Mouse (Mus musculus): ENCODE measurements around the gene Oit1. TPM values are rescaled to one million over a fixed set of nuclear protein-coding genes. Genes with fewer than 3 reads are reported as not detected.

Oit1 gene
- polyA plus RNA-seq, 1 experiment from 2014 or later = not detected

GRCm38 (mm10) chr14:8346255-8346997 is 32.1 kb downstream of the Oit1 start:
- Histone ChIP-seq H3K4me3 (ENCODE audit: low read depth, low read length) (no peak overlapping the region), H3K36me3 (ENCODE audit: control insufficient read depth, insufficient read depth, low read length) (no peaks in the 10 kb centered on the region), H3K9ac (ENCODE audit: low read length) (no peak overlapping the region), H3K4me2 (ENCODE audit: low read depth) (no peak overlapping the region), H3K9me3 (ENCODE audit: control insufficient read depth, low read length) (no peaks in the 10 kb centered on the region), H3K4me1 (ENCODE audit: control insufficient read depth, insufficient read depth, low read length) (no peaks in the 10 kb centered on the region), H3K27ac (ENCODE audit: low read depth, low read length) (no peak overlapping the region), H3K27me3 (ENCODE audit: control insufficient read depth, insufficient read depth, low read length) (no peaks in the 10 kb centered on the region)
- ATAC-seq (ENCODE audit: insufficient read depth, low FRiP score, low TSS enrichment) (peak; percentile 62; the same call in 1 of the 2 replicates), DNase-seq (ENCODE audit: low spot score) (peak; percentile 86)
- 18% methylated on average over 7 of the region's 7 CpGs for WGBS

- Histone ChIP-seq H3K27ac (ENCODE audit: low read depth, low read length) (no peak overlapping the region), H3K27me3 (ENCODE audit: control insufficient read depth, insufficient read depth, low read length) (no peaks in the 10 kb centered on the region), H3K4me1 (ENCODE audit: control insufficient read depth, insufficient read depth, low read length) (no peaks in the 10 kb centered on the region), H3K9ac (ENCODE audit: low read length) (no peak overlapping the region; the same call in 1 of the 2 replicates), H3K36me3 (ENCODE audit: control insufficient read depth, insufficient read depth, low read length) (no peaks in the 10 kb centered on the region), H3K4me3 (ENCODE audit: low read depth, low read length) (no peak overlapping the region), H3K9me3 (ENCODE audit: control insufficient read depth, low read length) (no peaks in the 10 kb centered on the region), H3K4me2 (ENCODE audit: low read depth) (no peak overlapping the region)
- ATAC-seq (ENCODE audit: insufficient read depth, low FRiP score, low TSS enrichment) = no peak
- no peak for DNase-seq (ENCODE audit: low spot score)
- 70% methylated on average over 4 of the region's 4 CpGs for WGBS
Measured at GRCm38 (mm10) chr14:8345566-8345965, 33.0 kb downstream of the Oit1 start.

- Histone ChIP-seq H3K9me3 (ENCODE audit: control insufficient read depth, low read length) (no peaks in the 10 kb centered on the region), H3K9ac (ENCODE audit: low read length) (no peak overlapping the region), H3K4me3 (ENCODE audit: low read depth, low read length) (no peak overlapping the region), H3K4me2 (ENCODE audit: low read depth) (no peak overlapping the region), H3K27me3 (ENCODE audit: control insufficient read depth, insufficient read depth, low read length) (no peaks in the 10 kb centered on the region), H3K27ac (ENCODE audit: low read depth, low read length) (no peak overlapping the region), H3K4me1 (ENCODE audit: control insufficient read depth, insufficient read depth, low read length) (no peaks in the 10 kb centered on the region), H3K36me3 (ENCODE audit: control insufficient read depth, insufficient read depth, low read length) (no peaks in the 10 kb centered on the region)
- DNase-seq (ENCODE audit: low spot score) (no peak), ATAC-seq (ENCODE audit: insufficient read depth, low FRiP score, low TSS enrichment) (no peak)
- 77% methylated on average over 4 of the region's 5 CpGs for WGBS
Measured at GRCm38 (mm10) chr14:8342509-8343106, 35.9 kb downstream of the Oit1 start.

DNA sequence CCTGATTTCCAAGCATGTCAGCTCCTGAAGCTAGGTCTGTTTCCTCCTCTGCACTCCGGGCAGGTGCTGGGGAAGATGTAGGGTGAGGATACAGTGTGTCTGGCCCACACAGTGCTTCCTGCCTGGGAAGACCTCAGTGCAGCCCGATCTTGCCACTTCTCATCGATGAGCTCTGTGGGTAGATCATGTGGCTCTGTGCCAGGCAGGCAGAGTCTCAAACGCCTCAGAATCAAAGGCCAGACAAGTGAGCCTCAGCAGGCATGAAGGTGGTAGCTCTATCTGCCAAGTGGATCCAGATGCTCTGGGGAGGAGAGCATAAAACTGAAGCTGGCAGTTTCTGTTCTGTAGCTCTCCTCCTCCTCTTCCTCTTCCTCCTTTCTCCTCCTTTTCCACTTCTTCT is 38.3 kb downstream of the Oit1 start:
- Histone ChIP-seq H3K27ac (ENCODE audit: low read depth, low read length) (no peak overlapping the region), H3K9ac (ENCODE audit: low read length) (no peak overlapping the region), H3K4me3 (ENCODE audit: low read depth, low read length) (no peak overlapping the region), H3K36me3 (ENCODE audit: control insufficient read depth, insufficient read depth, low read length) (no peaks in the 10 kb centered on the region), H3K4me2 (ENCODE audit: low read depth) (no peak overlapping the region), H3K9me3 (ENCODE audit: control insufficient read depth, low read length) (no peaks in the 10 kb centered on the region), H3K27me3 (ENCODE audit: control insufficient read depth, insufficient read depth, low read length) (no peaks in the 10 kb centered on the region), H3K4me1 (ENCODE audit: control insufficient read depth, insufficient read depth, low read length) (no peaks in the 10 kb centered on the region)
- no peak for ATAC-seq (ENCODE audit: insufficient read depth, low FRiP score, low TSS enrichment)
- WGBS = 70% methylated on average over 4 of the region's 4 CpGs
- no peak for DNase-seq (ENCODE audit: low spot score)

DNA sequence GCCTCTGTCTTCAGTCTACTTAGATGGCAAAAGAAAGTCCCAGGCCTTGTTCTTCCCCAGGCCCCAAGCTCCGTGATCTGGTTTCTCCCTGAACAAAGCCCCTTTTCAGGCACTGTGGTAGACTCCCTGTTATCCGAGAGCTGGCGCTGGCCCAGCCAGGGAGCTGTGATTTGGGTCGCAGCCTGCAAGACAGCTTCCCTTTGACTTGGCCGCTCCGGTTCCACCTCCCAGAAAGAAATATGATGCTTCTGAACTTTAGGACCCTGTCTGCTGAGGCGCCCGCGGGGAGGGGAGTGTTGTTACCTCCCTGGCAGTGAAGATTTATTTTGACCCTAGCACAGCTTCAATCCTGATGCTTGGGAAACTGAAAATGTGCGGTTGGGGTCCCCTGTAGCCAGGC is 42.6 kb downstream of the Oit1 start:
- Histone ChIP-seq H3K4me2 (ENCODE audit: low read depth) (no peak overlapping the region), H3K27me3 (ENCODE audit: control insufficient read depth, insufficient read depth, low read length) (no peaks in the 10 kb centered on the region), H3K27ac (ENCODE audit: low read depth, low read length) (no peak overlapping the region), H3K9ac (ENCODE audit: low read length) (no peak overlapping the region), H3K36me3 (ENCODE audit: control insufficient read depth, insufficient read depth, low read length) (no peaks in the 10 kb centered on the region), H3K4me1 (ENCODE audit: control insufficient read depth, insufficient read depth, low read length) (no peaks in the 10 kb centered on the region), H3K9me3 (ENCODE audit: control insufficient read depth, low read length) (no peaks in the 10 kb centered on the region), H3K4me3 (ENCODE audit: low read depth, low read length) (no peak overlapping the region)
- DNase-seq (ENCODE audit: low spot score) (peak; percentile 63), ATAC-seq (ENCODE audit: insufficient read depth, low FRiP score, low TSS enrichment) (peak; percentile 35; the same call in 1 of the 2 replicates)
- WGBS = 28% methylated on average over 10 of the region's 10 CpGs

- 79% methylated on average over 3 of the region's 3 CpGs for WGBS
- ATAC-seq (ENCODE audit: insufficient read depth, low FRiP score, low TSS enrichment) (no peak), DNase-seq (ENCODE audit: low spot score) (no peak)
- Histone ChIP-seq H3K9me3 (ENCODE audit: control insufficient read depth, low read length) (no peaks in the 10 kb centered on the region), H3K36me3 (ENCODE audit: control insufficient read depth, insufficient read depth, low read length) (no peaks in the 10 kb centered on the region), H3K9ac (ENCODE audit: low read length) (no peak overlapping the region), H3K4me2 (ENCODE audit: low read depth) (no peak overlapping the region), H3K4me1 (ENCODE audit: control insufficient read depth, insufficient read depth, low read length) (no peaks in the 10 kb centered on the region; the same call in 1 of the 2 replicates), H3K27ac (ENCODE audit: low read depth, low read length) (no peak overlapping the region), H3K27me3 (ENCODE audit: control insufficient read depth, insufficient read depth, low read length) (no peaks in the 10 kb centered on the region), H3K4me3 (ENCODE audit: low read depth, low read length) (no peak overlapping the region)
Measured at GRCm38 (mm10) chr14:8334511-8334910, 44.0 kb downstream of the Oit1 start.

GRCm38 (mm10) chr14:8332314-8333252 is 46.0 kb downstream of the Oit1 start:
- Histone ChIP-seq H3K27ac (ENCODE audit: low read depth, low read length) (no peak overlapping the region), H3K4me2 (ENCODE audit: low read depth) (no peak overlapping the region), H3K36me3 (ENCODE audit: control insufficient read depth, insufficient read depth, low read length) (no peaks in the 10 kb centered on the region), H3K4me1 (ENCODE audit: control insufficient read depth, insufficient read depth, low read length) (no peaks in the 10 kb centered on the region; the same call in 1 of the 2 replicates), H3K9me3 (ENCODE audit: control insufficient read depth, low read length) (no peaks in the 10 kb centered on the region), H3K27me3 (ENCODE audit: control insufficient read depth, insufficient read depth, low read length) (no peaks in the 10 kb centered on the region), H3K4me3 (ENCODE audit: low read depth, low read length) (no peak overlapping the region), H3K9ac (ENCODE audit: low read length) (no peak overlapping the region)
- WGBS = 86% methylated on average over 11 of the region's 11 CpGs
- DNase-seq (ENCODE audit: low spot score) (no peak), ATAC-seq (ENCODE audit: insufficient read depth, low FRiP score, low TSS enrichment) (no peak)

DNA sequence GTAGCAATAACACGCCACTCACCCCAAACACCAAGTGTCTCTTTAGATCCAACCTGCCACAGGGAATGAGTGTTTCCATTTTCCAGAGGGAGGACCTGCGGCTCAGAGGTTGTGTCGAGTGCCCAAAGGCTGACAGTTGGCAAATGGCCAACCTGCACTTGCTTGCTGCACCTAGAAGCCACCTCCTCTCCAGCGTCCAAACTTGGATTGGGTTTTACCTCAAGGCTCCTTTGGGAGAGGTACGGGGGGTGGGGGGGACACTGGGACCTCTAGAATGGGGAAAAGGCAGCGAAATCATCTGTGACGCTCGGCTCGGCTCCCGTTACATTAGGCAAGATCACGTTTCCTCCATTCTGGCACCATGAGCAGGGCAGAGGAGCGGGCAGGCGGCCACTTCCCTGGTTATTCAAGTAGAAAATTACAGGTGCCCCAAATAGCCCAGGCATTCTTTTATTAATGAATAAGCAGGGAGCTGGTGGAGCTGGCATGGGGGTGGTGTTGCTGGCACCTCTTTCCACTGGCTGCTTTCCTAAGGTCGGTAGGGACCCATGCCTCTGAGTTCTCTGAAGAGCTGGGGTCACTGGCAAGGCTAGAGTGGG is 47.1 kb downstream of the Oit1 start:
- ATAC-seq (ENCODE audit: insufficient read depth, low FRiP score, low TSS enrichment) (no peak), DNase-seq (ENCODE audit: low spot score) (no peak)
- Histone ChIP-seq H3K36me3 (ENCODE audit: control insufficient read depth, insufficient read depth, low read length) (no peaks in the 10 kb centered on the region), H3K9me3 (ENCODE audit: control insufficient read depth, low read length) (no peaks in the 10 kb centered on the region), H3K4me1 (ENCODE audit: control insufficient read depth, insufficient read depth, low read length) (no peaks in the 10 kb centered on the region; the same call in 1 of the 2 replicates), H3K4me3 (ENCODE audit: low read depth, low read length) (no peak overlapping the region), H3K9ac (ENCODE audit: low read length) (no peak overlapping the region), H3K27me3 (ENCODE audit: control insufficient read depth, insufficient read depth, low read length) (no peaks in the 10 kb centered on the region), H3K4me2 (ENCODE audit: low read depth) (no peak overlapping the region), H3K27ac (ENCODE audit: low read depth, low read length) (no peak overlapping the region)
- 86% methylated on average over 14 of the region's 14 CpGs for WGBS

Measured in neural tube, embryonic 11.5 days (tissue).